Mouse (Mus musculus) T-helper 2 cell (primary cell): ENCODE measurements at regions not wholly inside any gene's neighbourhood (a gene's known extent, or its start where the extent isn't known, plus 50 kb on each side); places are given as distances from the start of the nearest gene placed in this dataset.

Experiments
- in situ Hi-C: fragments of 300-600 bp; cut with MboI, MseI; formaldehyde crosslinking; loops from one replicate; pipeline ENCODE4 v1.15.1; 2025; ENCODE audit warnings: high pct_unique_total_duplicates

- in situ Hi-C loops, result no loop called here
These were observed 232.0 kb downstream of the Wdr72 start for GRCm38 (mm10) chr9:74342176-74342575.

GRCm38 (mm10) chr9:74345027-74345426 is 234.9 kb downstream of the Wdr72 start:
- in situ Hi-C loops, result no loop called here

- in situ Hi-C loops, result no loop called here
These were observed 238.6 kb downstream of the Wdr72 start for GRCm38 (mm10) chr9:74348776-74349175.

GRCm38 (mm10) chr9:74365930-74366438 is 255.8 kb downstream of the Wdr72 start:
- in situ Hi-C loops, result no loop called here

GRCm38 (mm10) chr9:74376191-74376590 is 266.0 kb downstream of the Wdr72 start:
- in situ Hi-C loops, result no loop called here

- in situ Hi-C loops, result no loop called here
These were observed 267.0 kb downstream of the Wdr72 start for GRCm38 (mm10) chr9:74377204-74377603.

- in situ Hi-C loops, result no loop called here
These were observed 274.2 kb downstream of the Wdr72 start for GRCm38 (mm10) chr9:74384206-74384896.

GRCm38 (mm10) chr9:74425594-74425993 is 315.4 kb downstream of the Wdr72 start:
- in situ Hi-C loops, result no loop called here

- in situ Hi-C loops, result no loop called here
These were observed 339.8 kb downstream of the Wdr72 start for GRCm38 (mm10) chr9:74449981-74450380.

GRCm38 (mm10) chr9:74461084-74461483 is 350.9 kb downstream of the Wdr72 start:
- in situ Hi-C loops, result no loop called here

GRCm38 (mm10) chr9:74476830-74477229 is 366.7 kb downstream of the Wdr72 start:
- in situ Hi-C loops, result no loop called here

- in situ Hi-C loops, result no loop called here
These were observed 369.1 kb downstream of the Wdr72 start for GRCm38 (mm10) chr9:74479273-74479672.

- in situ Hi-C loops, result no loop called here
These were observed 347.8 kb upstream of the Onecut1 start for GRCm38 (mm10) chr9:74513887-74514286.

- in situ Hi-C loops, result no loop called here
These were observed 333.2 kb upstream of the Onecut1 start for GRCm38 (mm10) chr9:74528550-74528949.

- in situ Hi-C loops, result no loop called here
These were observed 331.4 kb upstream of the Onecut1 start for GRCm38 (mm10) chr9:74530317-74530716.

- in situ Hi-C loops, result no loop called here
These were observed 331.0 kb upstream of the Onecut1 start for GRCm38 (mm10) chr9:74530748-74531147.

- in situ Hi-C loops, result no loop called here
These were observed 329.7 kb upstream of the Onecut1 start for GRCm38 (mm10) chr9:74531986-74532385.

GRCm38 (mm10) chr9:74534976-74535375 is 326.7 kb upstream of the Onecut1 start:
- in situ Hi-C loops, result no loop called here

- in situ Hi-C loops, result no loop called here
These were observed 305.6 kb upstream of the Onecut1 start for GRCm38 (mm10) chr9:74556116-74556515.

- in situ Hi-C loops, result no loop called here
These were observed 269.0 kb upstream of the Onecut1 start for GRCm38 (mm10) chr9:74592757-74593156.

GRCm38 (mm10) chr9:74593970-74594369 is 267.8 kb upstream of the Onecut1 start:
- in situ Hi-C loops, result no loop called here

GRCm38 (mm10) chr9:74604415-74604814 is 257.3 kb upstream of the Onecut1 start:
- in situ Hi-C loops, result no loop called here

GRCm38 (mm10) chr9:74621957-74622356 is 239.8 kb upstream of the Onecut1 start:
- in situ Hi-C loops, result no loop called here

GRCm38 (mm10) chr9:74645394-74645793 is 216.3 kb upstream of the Onecut1 start:
- in situ Hi-C loops, result no loop called here
